Mouse (Mus musculus): ENCODE measurements around the gene Gm6460. TPM values are rescaled to one million over a fixed set of nuclear protein-coding genes. Genes with fewer than 3 reads are reported as not detected.

Gm6460 gene
- not detected for polyA plus RNA-seq (2014; fragmentation: Illumina TruSeq; extraction: RNeasy Lipid Tissue Mini Kit (QIAGEN cat#74804); ENCODE audit: insufficient read depth, low read depth, low replicate concordance)

GRCm38 (mm10) chr5:11594613-11595012, at the start of gene Gm6460:
Gene Gm6460 (plus strand): TSS chr5:11594913.

Other genes with a start within 250 kb of the Gm6460 start
- gene Gm8897, start 178.5 kb upstream of the Gm6460 start, polyA plus RNA-seq (2014; fragmentation: Illumina TruSeq; extraction: RNeasy Lipid Tissue Mini Kit (QIAGEN cat#74804); ENCODE audit: insufficient read depth, low read depth, low replicate concordance): not detected
- not detected for gene Gm8906, start 92.2 kb upstream of the Gm6460 start, polyA plus RNA-seq (2014; fragmentation: Illumina TruSeq; extraction: RNeasy Lipid Tissue Mini Kit (QIAGEN cat#74804); ENCODE audit: insufficient read depth, low read depth, low replicate concordance)
- gene Gm8922, start 87.0 kb downstream of the Gm6460 start, polyA plus RNA-seq (2014; fragmentation: Illumina TruSeq; extraction: RNeasy Lipid Tissue Mini Kit (QIAGEN cat#74804); ENCODE audit: insufficient read depth, low read depth, low replicate concordance): not detected
- not detected for gene Gm8926, start 175.6 kb downstream of the Gm6460 start, polyA plus RNA-seq (2014; fragmentation: Illumina TruSeq; extraction: RNeasy Lipid Tissue Mini Kit (QIAGEN cat#74804); ENCODE audit: insufficient read depth, low read depth, low replicate concordance)